Mouse (Mus musculus) midbrain, embryonic 11.5 days (tissue): ENCODE results near the gene Kctd18. TPM values are rescaled to one million over a fixed set of nuclear protein-coding genes. Genes with fewer than 3 reads are reported as not detected.

Source experiments
- ATAC-seq: fragments of 200-750 bp; cut with Nextera tagmentation; 2 replicates; pipeline ENCODE4 v1.8.0; 2017; ENCODE audit warnings: moderate TSS enrichment, moderate library complexity; ENCODE audit not compliant: low FRiP score
- DNase-seq: peaks from one replicate; pipeline ENCODE4 v3.0.0; 2015; ENCODE audit warnings: low spot score; ENCODE audit errors: missing footprints
- H3K27ac ChIP-seq: fragments of 300-500 bp; sonication (generic); 2 replicates; pipeline ENCODE4 v1.5.1; 2014; ENCODE audit warnings: low read depth, low read length
- H3K27me3 ChIP-seq: fragments of 300-500 bp; sonication (generic); 2 replicates; pipeline ENCODE4 v1.6.1; 2014; ENCODE audit warnings: mild to moderate bottlenecking, low read length, moderate library complexity, mixed read lengths; ENCODE audit not compliant: control insufficient read depth, insufficient read depth
- H3K36me3 ChIP-seq: fragments of 300-500 bp; sonication (generic); 2 replicates; pipeline ENCODE4 v1.6.1; 2014; ENCODE audit warnings: mild to moderate bottlenecking, low read length, moderate library complexity, mixed read lengths; ENCODE audit not compliant: control insufficient read depth, insufficient read depth
- H3K4me1 ChIP-seq: fragments of 300-500 bp; sonication (generic); 2 replicates; pipeline ENCODE4 v1.6.1; 2014; ENCODE audit warnings: low read length; ENCODE audit not compliant: control insufficient read depth, insufficient read depth
- H3K4me2 ChIP-seq: fragments of 300-500 bp; sonication (generic); 2 replicates; pipeline ENCODE4 v1.6.1; 2014; ENCODE audit warnings: mild to moderate bottlenecking, moderate library complexity
- H3K4me3 ChIP-seq: fragments of 300-500 bp; sonication (generic); 2 replicates; pipeline ENCODE4 v1.5.1; 2014; ENCODE audit warnings: low read depth, low read length
- H3K9ac ChIP-seq: fragments of 300-500 bp; sonication (generic); 2 replicates; pipeline ENCODE4 v1.6.1; 2014; ENCODE audit warnings: low read length
- H3K9me3 ChIP-seq: fragments of 300-500 bp; sonication (generic); 2 replicates; pipeline ENCODE4 v1.6.1; 2016; ENCODE audit warnings: low read length; ENCODE audit not compliant: control insufficient read depth
- WGBS: fragments of 180-500 bp; shearing (Covaris S2); extraction: QIAGEN DNeasy Blood & Tissue Kit; methylation state at CpG from one replicate; pipeline ENCODE4 v1.1.7; 2014; 5-methylcytosine and 5-hydroxymethylcytosine counted together
- polyA plus RNA-seq: library from polyadenylated mRNA; unstranded; fragments of >200 nt; fragmentation: Nextera tagmentation; extraction: Ambion mirVana; gene quantifications from 2 replicates; pipeline ENCODE4 v1.2.1, GENCODE M21; 2014

The Kctd18 gene
- polyA plus RNA-seq, 1 experiment from 2014 or later = 18.1 TPM

GRCm38 (mm10) chr1:57998146-57998545 is 20.6 kb downstream of the Kctd18 start:
- WGBS = 86% methylated on average over 3 of the region's 3 CpGs
- ATAC-seq = no peak
- H3K4me2 ChIP-seq = no peak overlapping the region

GRCm38 (mm10) chr1:57996133-57996615 is 22.6 kb downstream of the Kctd18 start:
- 0 out of 2 replicates have a peak, but pooled peaks cover 3% of the 10 kb centered on the region for H3K36me3 ChIP-seq
- H3K27me3 ChIP-seq = no peaks in the 10 kb centered on the region
- H3K4me1 ChIP-seq = peaks cover 16% of the 10 kb centered on the region
- H3K9me3 ChIP-seq = no peaks in the 10 kb centered on the region
- H3K4me3 ChIP-seq = peak overlapping the region; percentile 54
- 0% methylated on average over 29 of the region's 29 CpGs for WGBS
- ATAC-seq (no peak; the same call in 1 of the 2 replicates), DNase-seq (no peak)
- peak overlapping the region; percentile 65 for H3K9ac ChIP-seq
- H3K4me2 ChIP-seq = peak overlapping the region; percentile 50
- no peak overlapping the region; the same call in 1 of the 2 replicates for H3K27ac ChIP-seq

More at GRCm38 (mm10) chr1:57998146-57998545, 20.6 kb downstream of the Kctd18 start:
- H3K9me3 ChIP-seq = no peaks in the 10 kb centered on the region
- DNase-seq = no peak
- peaks cover 3% of the 10 kb centered on the region; the same call in 1 of the 2 replicates for H3K36me3 ChIP-seq
- no peaks in the 10 kb centered on the region for H3K27me3 ChIP-seq
- H3K4me1 ChIP-seq = peaks cover 16% of the 10 kb centered on the region
- no peak overlapping the region for H3K4me3 ChIP-seq
- H3K27ac ChIP-seq = no peak overlapping the region
- H3K9ac ChIP-seq = no peak overlapping the region

- peak within 1 kb of the TSS; percentile 50 for H3K4me2 ChIP-seq
- peak; percentile 99 for ATAC-seq
- peak within 1 kb of the TSS; percentile 66 for H3K27ac ChIP-seq
- H3K36me3 ChIP-seq = no peaks in the 10 kb centered on the region
- peak; percentile 99 for DNase-seq
- H3K9me3 ChIP-seq = no peaks in the 10 kb centered on the region
- WGBS = 7% methylated on average over 30 of the region's 30 CpGs
- H3K4me3 ChIP-seq = peak within 1 kb of the TSS; percentile 54
- H3K27me3 ChIP-seq = no peaks in the 10 kb centered on the region
- peaks cover 16% of the 10 kb centered on the region for H3K4me1 ChIP-seq
- peak within 1 kb of the TSS; percentile 65 for H3K9ac ChIP-seq
These were observed 23.2 kb downstream of the Kctd18 start, which contains the start of gene Sgo2a for GRCm38 (mm10) chr1:57995432-57996132. Sgo2a (plus strand) TSS chr1:57995971.

GRCm38 (mm10) chr1:57991277-57991676 is 27.5 kb downstream of the Kctd18 start:
- no peak overlapping the region for H3K9ac ChIP-seq
- H3K4me3 ChIP-seq = no peak overlapping the region
- H3K36me3 ChIP-seq = no peaks in the 10 kb centered on the region
- DNase-seq = no peak
- no peaks in the 10 kb centered on the region for H3K4me1 ChIP-seq
- no peak for ATAC-seq
- H3K27me3 ChIP-seq = no peaks in the 10 kb centered on the region
- WGBS = 83% methylated on average over 2 of the region's 2 CpGs
- H3K27ac ChIP-seq = no peak overlapping the region
- H3K9me3 ChIP-seq = no peaks in the 10 kb centered on the region
- H3K4me2 ChIP-seq = no peak overlapping the region

GRCm38 (mm10) chr1:57989052-57989600 is 29.6 kb downstream of the Kctd18 start:
- Histone ChIP-seq H3K27me3 (no peaks in the 10 kb centered on the region), H3K4me1 (no peaks in the 10 kb centered on the region), H3K9me3 (no peaks in the 10 kb centered on the region), H3K36me3 (no peaks in the 10 kb centered on the region), H3K27ac (no peak overlapping the region), H3K4me2 (no peak overlapping the region), H3K9ac (no peak overlapping the region), H3K4me3 (no peak overlapping the region)
- DNase-seq (no peak), ATAC-seq (no peak)
- WGBS = 52% methylated on average over 6 of the region's 6 CpGs

- WGBS = 93% methylated on average over 3 of the region's 3 CpGs
- no peak for ATAC-seq
- Histone ChIP-seq H3K4me1 (no peaks in the 10 kb centered on the region), H3K9me3 (no peaks in the 10 kb centered on the region), H3K4me2 (no peak overlapping the region), H3K9ac (no peak overlapping the region), H3K27ac (no peak overlapping the region), H3K36me3 (no peaks in the 10 kb centered on the region), H3K27me3 (no peaks in the 10 kb centered on the region), H3K4me3 (no peak overlapping the region)
- no peak for DNase-seq
These were observed 41.9 kb downstream of the Kctd18 start for GRCm38 (mm10) chr1:57976860-57977259.

- H3K9me3 ChIP-seq = no peaks in the 10 kb centered on the region
- no peaks in the 10 kb centered on the region for H3K27me3 ChIP-seq
- WGBS = 85% methylated on average over 2 of the region's 2 CpGs
- no peak for ATAC-seq
- no peak overlapping the region for H3K27ac ChIP-seq
- peaks cover 6% of the 10 kb centered on the region; the same call in 1 of the 2 replicates for H3K4me1 ChIP-seq
- no peak overlapping the region for H3K4me2 ChIP-seq
- H3K36me3 ChIP-seq = no peaks in the 10 kb centered on the region
- H3K9ac ChIP-seq = no peak overlapping the region
- H3K4me3 ChIP-seq = no peak overlapping the region
- DNase-seq = no peak
These were observed 47.2 kb downstream of the Kctd18 start for GRCm38 (mm10) chr1:57971588-57971987.

- Histone ChIP-seq H3K27ac (peak overlapping the region; percentile 36; the same call in 1 of the 2 replicates), H3K9ac (peak overlapping the region; percentile 95), H3K9me3 (no peaks in the 10 kb centered on the region), H3K4me1 (peaks cover 6% of the 10 kb centered on the region; the same call in 1 of the 2 replicates), H3K4me3 (peak overlapping the region; percentile 70), H3K27me3 (no peaks in the 10 kb centered on the region), H3K4me2 (peak overlapping the region; percentile 68), H3K36me3 (no peaks in the 10 kb centered on the region)
- WGBS = under 1% methylated on average over 65 of the region's 65 CpGs
- peak; percentile 99 for ATAC-seq
- DNase-seq = peak; percentile 100
These were observed 49.2 kb downstream of the Kctd18 start for GRCm38 (mm10) chr1:57969327-57970271.
